Mouse (Mus musculus): ENCODE data around the gene Hdac4.

The Hdac4 gene

DNA sequence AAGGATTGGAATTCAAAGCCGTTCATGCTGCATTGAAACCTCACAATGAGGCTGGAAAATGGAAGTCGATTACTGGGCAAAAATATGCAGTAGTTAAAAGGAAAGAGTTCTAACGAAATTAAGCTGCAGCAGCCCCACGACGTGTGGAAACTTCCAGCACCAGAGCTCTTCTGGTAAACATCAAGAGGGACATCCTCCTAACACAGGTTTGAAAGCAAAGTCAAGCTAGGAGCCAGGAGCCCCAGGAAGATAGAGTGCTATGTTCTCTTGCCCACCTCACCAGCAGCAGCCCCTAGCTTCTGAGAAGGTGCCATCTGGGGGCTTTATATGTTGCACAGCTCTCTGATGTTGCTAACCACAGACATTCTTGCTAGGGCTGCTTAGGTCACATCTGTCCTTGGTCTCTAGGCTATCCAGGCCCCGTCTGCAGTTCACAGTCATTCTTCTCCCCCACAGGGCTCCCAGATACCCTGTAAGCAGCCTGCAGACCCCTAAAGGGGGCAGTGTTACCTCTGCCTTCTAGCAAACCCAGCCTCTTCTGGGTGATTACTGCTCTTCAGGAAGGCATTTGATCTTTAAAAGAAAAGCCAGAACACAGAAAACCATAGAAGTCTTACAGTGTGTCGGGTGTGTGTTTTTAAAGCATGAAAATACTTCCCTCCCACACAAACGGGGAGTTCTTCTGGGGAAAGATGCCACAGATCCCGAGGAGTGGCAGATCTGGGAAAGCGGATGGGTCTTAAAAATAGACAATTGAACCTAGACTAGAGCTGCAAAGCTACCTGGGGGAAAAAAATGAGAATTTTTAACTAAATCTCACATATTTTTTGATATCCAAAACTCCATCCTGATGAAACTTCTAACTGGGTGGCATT is 17.2 kb downstream of the Hdac4 start:
- DNase-seq (ENCODE audit: low read depth, low spot score) = no peak

DNA sequence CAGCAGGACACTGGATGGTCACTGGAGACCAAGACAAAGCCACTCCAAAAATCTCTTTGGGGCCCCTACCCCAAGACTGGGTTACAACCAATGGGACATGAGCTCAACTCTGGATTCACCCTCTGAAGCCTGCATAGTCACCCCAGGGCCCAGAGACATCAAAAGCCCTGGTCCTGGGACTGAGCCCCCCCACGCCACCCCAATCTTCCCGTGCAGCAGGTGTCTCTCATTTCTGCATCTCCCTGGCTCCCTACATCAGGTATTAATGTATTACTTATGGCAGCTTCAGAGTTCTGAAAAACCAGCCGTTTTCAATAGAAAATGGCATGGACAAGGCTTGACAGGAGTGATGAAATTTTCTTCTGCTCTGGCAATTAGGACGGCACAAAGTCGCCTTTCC is 17.9 kb downstream of the Hdac4 start:
- no peak for DNase-seq (ENCODE audit: low read depth, low spot score)

DNA sequence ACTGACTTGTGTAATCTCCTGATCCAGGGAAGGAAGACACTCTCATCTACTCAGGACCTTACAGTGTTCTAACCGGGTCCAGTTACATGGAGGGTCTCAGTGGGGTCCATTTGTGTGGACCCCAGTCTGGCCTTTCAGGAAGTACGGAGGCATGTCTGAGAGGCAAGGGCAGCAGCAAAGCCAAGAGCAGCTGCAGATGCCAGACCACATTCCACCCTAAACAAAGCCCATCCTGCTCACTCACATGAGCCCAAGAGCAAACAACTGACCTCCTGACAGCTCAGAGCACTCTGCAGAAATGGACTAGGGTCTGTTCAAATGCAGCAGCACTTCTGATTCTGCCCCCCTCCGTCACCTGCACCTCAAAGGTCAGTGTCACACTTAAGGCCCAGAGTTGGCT is 18.3 kb downstream of the Hdac4 start:
- no peak for DNase-seq (ENCODE audit: low read depth, low spot score)

- no peak for DNase-seq (ENCODE audit: low read depth, low spot score)
Measured at GRCm38 (mm10) chr1:92175266-92175665, 20.2 kb downstream of the Hdac4 start.

- DNase-seq (ENCODE audit: low read depth, low spot score) = no peak
Measured at GRCm38 (mm10) chr1:92174898-92175255, 20.6 kb downstream of the Hdac4 start.

DNA sequence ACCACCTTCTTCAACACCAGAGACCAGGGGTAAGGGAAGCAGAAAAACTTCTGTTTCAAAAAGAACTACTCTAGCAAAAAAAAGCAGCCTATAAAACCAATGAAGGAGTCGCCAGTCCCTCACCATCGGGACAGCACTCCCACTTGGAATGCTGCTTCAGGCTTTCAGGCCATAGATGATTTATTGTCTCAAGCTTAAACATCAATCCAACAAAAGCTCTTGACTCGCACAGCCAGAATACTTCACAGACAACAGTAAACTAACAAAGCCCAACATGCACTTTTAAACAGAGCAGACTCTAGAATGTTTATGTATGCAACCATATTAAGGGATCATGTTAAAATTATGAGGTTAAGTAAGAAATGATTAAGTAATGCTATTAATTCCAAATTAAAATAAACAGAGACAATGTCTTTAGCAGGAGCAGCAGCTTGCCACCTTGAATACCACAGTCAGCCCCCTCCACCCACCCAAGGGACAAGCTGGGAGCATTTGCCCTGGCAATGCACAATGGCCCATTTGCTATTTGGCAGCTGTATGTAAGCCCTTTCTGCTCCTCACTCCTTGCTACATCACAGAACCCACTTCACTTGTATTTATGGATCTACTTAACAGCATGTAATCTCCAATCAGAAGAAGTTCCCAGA is 21.1 kb downstream of the Hdac4 start:
- no peak for DNase-seq (ENCODE audit: low read depth, low spot score)

GRCm38 (mm10) chr1:92170616-92171235 is 24.8 kb downstream of the Hdac4 start:
- DNase-seq (ENCODE audit: low read depth, low spot score) = no peak

- no peak for DNase-seq (ENCODE audit: low read depth, low spot score)
Measured at GRCm38 (mm10) chr1:92169776-92170055, 25.8 kb downstream of the Hdac4 start.

- no peak for DNase-seq (ENCODE audit: low read depth, low spot score)
Measured at GRCm38 (mm10) chr1:92168900-92169775, 26.4 kb downstream of the Hdac4 start.

GRCm38 (mm10) chr1:92163932-92164331 is 31.6 kb downstream of the Hdac4 start:
- no peak for DNase-seq (ENCODE audit: low read depth, low spot score)

DNA sequence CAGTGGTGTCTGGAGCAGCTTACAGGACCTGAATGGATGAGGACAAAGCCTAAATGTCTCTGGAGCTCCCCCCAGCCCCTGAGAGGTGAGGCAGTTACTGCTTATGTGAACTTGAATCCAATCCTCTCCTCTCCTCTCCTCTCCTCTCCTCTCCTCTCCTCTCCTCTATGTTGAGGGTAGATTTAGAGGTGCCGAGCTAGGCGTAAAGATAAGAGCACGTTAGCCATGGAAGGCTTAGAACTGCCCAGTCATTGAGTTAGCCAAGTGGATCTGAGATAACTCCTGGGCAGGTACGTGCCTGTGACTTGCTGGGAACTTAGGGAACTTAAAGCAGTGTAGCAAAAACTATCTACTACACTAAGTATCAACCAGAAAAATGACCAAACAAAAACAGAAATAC is 35.7 kb downstream of the Hdac4 start:
- no peak for DNase-seq (ENCODE audit: low read depth, low spot score)

GRCm38 (mm10) chr1:92150201-92150600 is 45.3 kb downstream of the Hdac4 start:
- DNase-seq (ENCODE audit: low read depth, low spot score) = no peak

DNA sequence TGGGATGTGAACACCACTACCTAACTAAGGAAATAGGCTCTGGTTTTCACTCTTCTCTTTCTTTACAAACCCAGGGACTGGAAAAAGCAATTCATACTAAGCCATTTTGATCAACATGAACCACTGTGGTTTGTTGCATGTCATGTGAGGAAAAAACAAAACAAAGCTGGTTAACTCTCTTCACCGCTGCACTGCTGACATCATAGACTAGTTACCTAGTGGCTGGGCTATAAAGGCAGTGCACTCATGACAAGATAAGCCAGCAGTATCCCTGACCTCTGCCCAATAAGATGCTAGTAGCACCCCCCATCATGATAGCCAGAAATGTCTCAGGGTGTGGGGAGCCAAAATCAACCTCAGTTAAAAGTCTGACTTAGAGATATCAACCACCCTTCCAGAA is 47.0 kb downstream of the Hdac4 start:
- DNase-seq (ENCODE audit: low read depth, low spot score) = no peak

GRCm38 (mm10) chr1:92144868-92145534 is 50.5 kb downstream of the Hdac4 start:
- DNase-seq (ENCODE audit: low read depth, low spot score) = no peak

GRCm38 (mm10) chr1:92143331-92143895 is 52.1 kb downstream of the Hdac4 start:
- DNase-seq (ENCODE audit: low read depth, low spot score) = no peak

DNA sequence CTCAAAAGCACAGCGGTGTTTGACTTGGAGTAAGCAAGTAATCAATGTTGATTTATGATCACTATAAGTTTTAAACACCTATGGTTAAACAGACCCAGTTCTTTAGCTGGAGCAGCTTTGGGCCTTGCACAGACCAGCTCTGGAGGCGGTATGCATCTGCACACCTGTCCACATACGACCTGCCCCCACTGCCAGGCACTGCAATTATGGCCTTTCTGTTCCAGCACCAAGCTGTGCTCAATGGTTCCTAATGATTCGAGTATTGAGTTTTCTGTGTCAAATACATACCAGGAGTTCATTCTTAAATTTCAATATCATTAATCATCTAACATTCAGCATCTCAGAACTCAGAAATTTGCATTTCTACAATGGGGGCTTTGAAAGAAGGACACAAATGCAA is 52.7 kb downstream of the Hdac4 start:
- DNase-seq (ENCODE audit: low read depth, low spot score) = no peak

GRCm38 (mm10) chr1:92139001-92139400 is 56.5 kb downstream of the Hdac4 start:
- no peak for DNase-seq (ENCODE audit: low read depth, low spot score)

DNA sequence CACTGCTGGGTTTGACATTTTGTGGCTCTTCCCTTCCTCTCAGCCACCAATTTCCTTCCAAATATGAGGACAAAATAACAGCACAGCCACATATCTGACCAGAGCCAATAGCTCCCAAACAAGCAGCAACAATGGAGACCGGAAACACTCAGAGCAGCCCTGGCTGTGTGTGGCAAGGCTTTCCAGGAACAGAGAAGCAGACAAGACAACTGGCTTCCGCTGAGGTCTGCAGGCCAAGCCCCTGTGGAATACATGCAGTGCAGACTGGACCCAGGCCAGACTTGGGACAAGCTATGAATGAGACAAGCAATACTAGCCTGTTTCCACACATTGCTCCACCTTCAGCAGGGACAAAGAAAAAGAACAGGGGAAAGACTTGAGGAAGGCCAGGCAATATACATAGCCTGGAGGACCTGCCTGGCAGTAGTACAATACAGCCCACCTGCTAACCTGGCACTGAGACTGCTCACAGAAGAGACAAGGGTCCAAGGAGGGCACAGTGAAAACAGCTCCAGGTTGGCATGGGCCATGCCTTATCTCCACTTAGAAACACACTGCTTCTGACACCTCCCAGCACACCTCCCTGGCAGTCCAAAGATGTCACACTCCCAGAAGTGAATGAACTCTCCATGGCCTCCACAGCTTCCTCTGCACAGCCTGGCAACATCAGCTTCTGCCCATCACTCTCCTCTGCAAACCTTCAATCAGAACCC is 58.2 kb downstream of the Hdac4 start:
- DNase-seq (ENCODE audit: low read depth, low spot score) = no peak

GRCm38 (mm10) chr1:92136362-92136761 is 59.1 kb downstream of the Hdac4 start:
- DNase-seq (ENCODE audit: low read depth, low spot score) = no peak

DNA sequence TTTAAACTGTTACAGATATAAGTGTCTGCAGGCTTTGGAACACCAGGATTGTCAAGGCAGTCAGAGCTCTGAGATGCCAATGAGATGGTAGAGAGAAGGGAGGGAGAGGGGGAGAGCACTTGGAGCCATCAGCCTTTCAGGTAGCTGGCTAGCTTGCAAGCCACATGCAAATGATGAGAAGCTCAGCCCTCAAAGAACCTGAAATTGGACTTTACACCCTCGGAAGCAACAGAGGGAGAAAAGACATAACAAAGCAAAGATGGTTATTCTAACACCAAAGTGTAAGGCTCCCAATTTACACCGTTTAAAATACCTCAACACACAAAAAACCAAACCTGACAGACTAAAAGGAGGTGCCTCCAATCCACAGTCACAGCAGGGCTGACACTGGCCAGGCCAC is 63.3 kb downstream of the Hdac4 start:
- DNase-seq (ENCODE audit: low read depth, low spot score) = no peak
